Mouse (Mus musculus) lung, embryonic 15.5 days (tissue): ENCODE data around the gene Gm4303. TPM values are rescaled to one million over a fixed set of nuclear protein-coding genes. Genes with fewer than 3 reads are reported as not detected.
"Not testable (repeated sequence)": the region's sequence is repeated elsewhere in the genome, so short reads cannot be mapped to it uniquely, and the experiment has no call there.

Experiments used
- ATAC-seq: fragments of 200-750 bp; cut with Nextera tagmentation; 2 replicates; pipeline ENCODE4 v1.8.0; 2017; ENCODE audit warnings: moderate number of reproducible peaks, borderline replicate concordance; ENCODE audit not compliant: low FRiP score, low TSS enrichment; ENCODE audit errors: extremely low read depth
- H3K27ac ChIP-seq: fragments of 300-500 bp; sonication (generic); 2 replicates; pipeline ENCODE4 v1.5.1; 2015; ENCODE audit warnings: moderate library complexity, mild to moderate bottlenecking, inconsistent platforms
- H3K27me3 ChIP-seq: fragments of 300-500 bp; sonication (generic); 2 replicates; pipeline ENCODE4 v1.6.1; 2015; ENCODE audit warnings: inconsistent platforms
- H3K36me3 ChIP-seq: fragments of 300-500 bp; sonication (generic); 2 replicates; pipeline ENCODE4 v1.6.1; 2015; ENCODE audit warnings: inconsistent platforms
- H3K4me1 ChIP-seq: fragments of 300-500 bp; sonication (generic); 2 replicates; pipeline ENCODE4 v1.6.1; 2015; ENCODE audit warnings: inconsistent platforms
- H3K4me2 ChIP-seq: fragments of 300-500 bp; sonication (generic); 2 replicates; pipeline ENCODE4 v1.6.1; 2015; ENCODE audit warnings: inconsistent platforms, mild to moderate bottlenecking, moderate library complexity
- H3K4me3 ChIP-seq: fragments of 300-500 bp; sonication (generic); 2 replicates; pipeline ENCODE4 v1.5.1; 2015; ENCODE audit warnings: mild to moderate bottlenecking, inconsistent platforms
- H3K9ac ChIP-seq: fragments of 300-500 bp; sonication (generic); 2 replicates; pipeline ENCODE4 v1.6.1; 2015; ENCODE audit warnings: inconsistent platforms
- H3K9me3 ChIP-seq: fragments of 300-500 bp; sonication (generic); 2 replicates; pipeline ENCODE4 v1.6.1; 2016; ENCODE audit warnings: inconsistent platforms
- WGBS: fragments of 180-500 bp; shearing (Covaris S2); methylation state at CpG from one replicate; pipeline ENCODE4 v1.1.7; 2015; 5-methylcytosine and 5-hydroxymethylcytosine counted together
- polyA plus RNA-seq: library from polyadenylated mRNA; unstranded; fragments of >200 nt; fragmentation: Nextera tagmentation; extraction: Ambion mirVana; gene quantifications from 2 replicates; pipeline ENCODE4 v1.2.1, GENCODE M21; 2015

The Gm4303 gene
- not detected in 2 replicates for polyA plus RNA-seq

DNA sequence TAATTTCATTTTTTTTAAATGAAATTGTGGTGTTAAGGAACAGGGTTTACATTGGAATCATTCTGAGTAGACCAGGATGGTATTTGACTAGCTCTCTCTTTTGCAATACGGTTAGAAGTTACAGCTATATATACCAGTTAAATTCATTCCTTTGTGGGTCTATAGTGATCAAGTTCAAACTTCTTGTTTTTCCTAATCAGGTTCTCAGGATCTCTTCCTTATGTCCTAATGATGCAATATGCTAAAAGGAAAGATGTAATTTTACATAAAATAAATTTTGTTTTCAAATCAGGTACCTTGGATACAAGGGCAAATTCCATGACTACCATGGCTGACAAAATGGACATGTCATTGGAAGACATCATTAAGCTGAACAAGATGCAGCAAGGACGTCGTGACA, at the start of gene Gm4303:
TSS of gene Gm4303 (plus strand) at position 301 of the 400 bp plus-strand sequence.
- not testable (repeated sequence) for H3K27ac ChIP-seq, H3K4me1 ChIP-seq, H3K4me3 ChIP-seq, H3K9ac ChIP-seq, H3K27me3 ChIP-seq, H3K4me2 ChIP-seq, H3K9me3 ChIP-seq, ATAC-seq, H3K36me3 ChIP-seq
- WGBS = no CpG with 5 or more reads among the region's 3 CpGs

GRCm38 (mm10) chr10:100296105-100296504, 49.7 kb upstream of the Gm4303 start:
- Histone ChIP-seq H3K9ac (no peak overlapping the region), H3K4me1 (no peaks in the 10 kb centered on the region), H3K27ac (no peak overlapping the region), H3K9me3 (no peaks in the 10 kb centered on the region), H3K27me3 (no peaks in the 10 kb centered on the region), H3K4me3 (no peak overlapping the region), H3K4me2 (no peak overlapping the region), H3K36me3 (no peaks in the 10 kb centered on the region)
- no peak for ATAC-seq
- WGBS = 81% methylated on average over 2 of the region's 2 CpGs

- H3K36me3 ChIP-seq, H3K4me3 ChIP-seq, H3K27me3 ChIP-seq, H3K9ac ChIP-seq, H3K4me1 ChIP-seq, H3K9me3 ChIP-seq, H3K4me2 ChIP-seq, H3K27ac ChIP-seq, ATAC-seq: not testable (repeated sequence)
Observed at GRCm38 (mm10) chr10:100300106-100300505, 45.7 kb upstream of the Gm4303 start.

- not testable (repeated sequence) for H3K4me2 ChIP-seq, H3K4me3 ChIP-seq, H3K36me3 ChIP-seq, H3K27ac ChIP-seq, ATAC-seq, H3K9me3 ChIP-seq, H3K27me3 ChIP-seq, H3K9ac ChIP-seq, H3K4me1 ChIP-seq
- no CpG with 5 or more reads among the region's 2 CpGs for WGBS
Observed at GRCm38 (mm10) chr10:100335376-100335775, 10.4 kb upstream of the Gm4303 start, which contains the start of gene Gm4301. Gene Gm4301, plus strand, starts transcription at chr10:100335676.

- ATAC-seq, H3K36me3 ChIP-seq, H3K27me3 ChIP-seq, H3K9ac ChIP-seq, H3K4me2 ChIP-seq, H3K4me1 ChIP-seq, H3K4me3 ChIP-seq, H3K9me3 ChIP-seq, H3K27ac ChIP-seq: not testable (repeated sequence)
- WGBS = no CpG with 5 or more reads among the region's 3 CpGs
Observed at GRCm38 (mm10) chr10:100340536-100340935, 5.2 kb upstream of the Gm4303 start, which contains the start of gene Gm4302. Gene Gm4302, plus strand, starts transcription at chr10:100340836.

- no CpG with 5 or more reads among the region's 3 CpGs for WGBS
- not testable (repeated sequence) for H3K9ac ChIP-seq, ATAC-seq, H3K36me3 ChIP-seq, H3K4me2 ChIP-seq, H3K4me1 ChIP-seq, H3K4me3 ChIP-seq, H3K9me3 ChIP-seq, H3K27ac ChIP-seq, H3K27me3 ChIP-seq
Observed at GRCm38 (mm10) chr10:100350793-100351192, 5.0 kb downstream of the Gm4303 start, which contains the start of gene Gm4305. Gene Gm4305, plus strand, starts transcription at chr10:100351093.

DNA sequence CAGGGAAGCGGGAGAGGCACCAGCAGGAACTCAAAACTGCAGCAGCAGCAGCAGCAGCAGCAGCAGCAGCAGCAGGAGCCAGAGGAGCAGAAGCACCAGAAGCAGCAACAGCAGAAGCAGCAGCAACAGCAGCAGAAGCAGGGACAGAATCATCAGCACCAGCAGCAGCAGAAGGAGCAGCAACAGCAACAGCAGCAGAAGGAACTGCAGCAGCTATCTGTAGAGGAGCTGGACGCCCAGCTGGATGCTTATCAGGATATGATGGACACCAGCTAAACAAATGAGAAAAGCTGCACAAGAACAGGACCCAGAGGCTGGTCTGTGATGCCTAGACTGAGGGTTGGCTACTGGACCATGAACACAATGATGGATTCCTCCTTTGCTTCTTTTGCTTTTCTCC, 11.1 kb downstream of the Gm4303 start:
- H3K36me3 ChIP-seq, H3K4me2 ChIP-seq, H3K27ac ChIP-seq, H3K4me1 ChIP-seq, H3K4me3 ChIP-seq, H3K9ac ChIP-seq, H3K27me3 ChIP-seq, ATAC-seq, H3K9me3 ChIP-seq: not testable (repeated sequence)
- WGBS = 50% methylated on average over 2 of the region's 2 CpGs

GRCm38 (mm10) chr10:100361038-100361437, 15.3 kb downstream of the Gm4303 start, which contains the start of gene Gm4307:
Gene Gm4307, plus strand, starts transcription at chr10:100361338.
- not testable (repeated sequence) for H3K4me2 ChIP-seq, H3K27ac ChIP-seq, H3K9ac ChIP-seq, H3K9me3 ChIP-seq, H3K4me3 ChIP-seq, H3K4me1 ChIP-seq, H3K27me3 ChIP-seq, ATAC-seq, H3K36me3 ChIP-seq
- WGBS = no CpG with 5 or more reads among the region's 3 CpGs

DNA sequence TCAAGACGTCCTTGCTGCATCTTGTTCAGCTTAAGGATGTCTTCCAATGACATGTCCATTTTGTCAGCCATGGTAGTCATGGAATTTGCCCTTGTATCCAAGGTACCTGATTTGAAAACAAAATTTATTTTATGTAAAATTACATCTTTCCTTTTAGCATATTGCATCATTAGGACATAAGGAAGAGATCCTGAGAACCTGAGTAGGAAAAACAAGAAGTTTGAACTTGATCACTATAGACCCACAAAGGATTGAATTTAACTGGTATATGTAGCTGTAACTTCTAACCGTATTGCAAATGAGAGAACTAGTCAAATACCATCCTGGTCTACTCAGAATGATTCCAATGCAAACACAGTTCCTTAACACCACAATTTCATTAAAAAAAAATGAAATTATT, 36.7 kb downstream of the Gm4303 start, which contains the start of gene Gm4312:
TSS of gene Gm4312 (minus strand) at position 101 of the 400 bp plus-strand sequence.
- H3K4me3 ChIP-seq, H3K9ac ChIP-seq, H3K4me1 ChIP-seq, H3K9me3 ChIP-seq, ATAC-seq, H3K27me3 ChIP-seq, H3K27ac ChIP-seq, H3K36me3 ChIP-seq, H3K4me2 ChIP-seq: not testable (repeated sequence)
- WGBS = no CpG with 5 or more reads among the region's 2 CpGs

Other genes with a start within 250 kb of the Gm4303 start
- not detected in 2 replicates for gene Gm4301, start 10.3 kb upstream of the Gm4303 start, polyA plus RNA-seq
- gene Gm4302, start 5.1 kb upstream of the Gm4303 start, polyA plus RNA-seq = not detected in 2 replicates
- not detected in 2 replicates for gene Gm4305, start 5.1 kb downstream of the Gm4303 start, polyA plus RNA-seq
- gene Gm4307, start 15.4 kb downstream of the Gm4303 start, polyA plus RNA-seq = not detected in 2 replicates
- gene Gm4312, start 36.6 kb downstream of the Gm4303 start, polyA plus RNA-seq = not detected in 2 replicates
- gene Tmtc3, start 141.4 kb downstream of the Gm4303 start, polyA plus RNA-seq = 24.7 and 26.6 TPM in 2 replicates
- 5.5 and 5.8 TPM in 2 replicates for gene Cep290, start 141.6 kb downstream of the Gm4303 start, polyA plus RNA-seq
- 7.4 and 7.7 TPM in 2 replicates for gene 4930430F08Rik, start 244.5 kb downstream of the Gm4303 start, polyA plus RNA-seq
- not detected in 2 replicates for gene 1700017N19Rik, start 244.5 kb downstream of the Gm4303 start, polyA plus RNA-seq